Mouse (Mus musculus): Measurements from ENCODE around the gene Tmeff2.

- TF ChIP-seq POLR2A (IDR thresholded peaks at IDR 0.05; ENCODE audit: control insufficient read depth, extremely low read depth, insufficient read depth, low read length, poor library complexity) (no peak), CTCF (IDR thresholded peaks at IDR 0.05; ENCODE audit: borderline replicate concordance, control insufficient read depth, extremely low read depth, insufficient read depth, low read length, poor library complexity) (no peak)
These were observed 200.7 kb downstream of the Tmeff2 start for GRCm38 (mm10) chr1:51101034-51101590.
